Comparison of ENCODE assay signal across 8 mouse cellular contexts in genomic region chr4:102510939-102511391, GRCm38 (mm10).
DNase-seq lines count a peak whose midpoint lies in the region; ATAC-seq lines count a peak whose summit lies in the region.

No protein-coding gene starts in this region.

- peak overlapping the region; percentile 86 for H3K27ac ChIP-seq in lung, embryonic 15.5 days

- H3K4me3 ChIP-seq in lung, embryonic 15.5 days: peak overlapping the region; percentile 22

- H3K36me3 ChIP-seq in lung, embryonic 15.5 days: no peaks in the 10 kb centered on the region

- intact Hi-C loops in heart, postnatal 25 days (cut with DNase I): loop anchor here (1.0 to 10.0 kb wide), 2 partner anchors 58 to 604 kb away; partner anchors contain the start of genes Mier1 and Wdr78

- peak overlapping the region; percentile 29; the same call in 1 of the 2 replicates for H3K9ac ChIP-seq in lung, embryonic 15.5 days

- peak; percentile 78 for ATAC-seq in frontal cortex, adult (ENCODE audit: low TSS enrichment)
- ATAC-seq in lung, embryonic 15.5 days (ENCODE audit: borderline replicate concordance, extremely low read depth, low FRiP score, low TSS enrichment): peak; percentile 93

- H3K27me3 ChIP-seq in lung, embryonic 15.5 days: no peaks in the 10 kb centered on the region

- H3K4me1 ChIP-seq in lung, embryonic 15.5 days: peaks cover 25% of the 10 kb centered on the region

- peak; percentile 96 for DNase-seq in 3T3-L1 (ENCODE audit: low read depth, low spot score)
- DNase-seq in adrenal gland, postnatal 14 days: peak; percentile 87
- peak; percentile 75 for DNase-seq in heart, postnatal 25 days (ENCODE audit: low spot score)
- DNase-seq in kidney, postnatal 4 days: peak; percentile 86 to 88
- DNase-seq in ovary, adult 18-20 months (ENCODE audit: low spot score): peak; percentile 44
- peak; percentile 53 for DNase-seq in thymus, postnatal 4 days

- no peaks in the 10 kb centered on the region for H3K9me3 ChIP-seq in lung, embryonic 15.5 days

- WGBS in lung, embryonic 15.5 days: 14% methylated on average over 8 of the region's 8 CpGs

- H3K4me2 ChIP-seq in lung, embryonic 15.5 days: peak overlapping the region; percentile 53

Comparison
In these comparisons a context has a peak if more than half of its experiments do, and no peak if none do; other contexts are left out.
1. Peak in every context shown above with its lines: DNase-seq, ATAC-seq, H3K4me3 ChIP-seq and H3K27ac ChIP-seq.
2. DNase-seq: peak in every context shown above with its lines; median percentile 96 in 3T3-L1; 87 in adrenal gland, postnatal 14 days; 87 in kidney, postnatal 4 days; 75 in heart, postnatal 25 days; 53 in thymus, postnatal 4 days; 44 in ovary, adult 18-20 months.